Mouse (Mus musculus) brain, embryonic 14.5 days (tissue): ENCODE results near the gene Rab26.

ENCODE experiments used
- CTCF ChIP-seq: fragments of 200-500 bp; IDR thresholded peaks from 2 replicates; pipeline ENCODE4 v1.5.1; 2012; ENCODE audit warnings: inconsistent platforms, mild to moderate bottlenecking, moderate library complexity, borderline replicate concordance; ENCODE audit not compliant: insufficient read depth, insufficient read length; ENCODE audit errors: extremely low read depth
- POLR2A ChIP-seq: fragments of 200-500 bp; IDR thresholded peaks from 2 replicates; pipeline ENCODE4 v1.6.1; 2012; ENCODE audit warnings: mild to moderate bottlenecking, inconsistent platforms, borderline replicate concordance; ENCODE audit not compliant: poor library complexity, insufficient read depth, insufficient read length, severe bottlenecking; ENCODE audit errors: extremely low read depth

- TF ChIP-seq POLR2A (no peak), CTCF (no peak)
These were observed 26.5 kb upstream of the Rab26 start for GRCm38 (mm10) chr17:24560301-24561028.
